Mouse (Mus musculus) heart, postnatal 0 days (tissue): ENCODE results near the gene Anapc5.
A peak's percentile ranks its signal among the peaks of the same experiment; 100 is the strongest.

Experiments
- CTCF ChIP-seq: IDR thresholded peaks from 2 replicates; pipeline ENCODE4 v1.5.1; 2016; ENCODE audit warnings: antibody characterized with exemption, control low read depth, low read depth
- EP300 ChIP-seq: IDR thresholded peaks from 2 replicates; pipeline ENCODE4 v1.6.1; 2016; ENCODE audit warnings: antibody characterized with exemption, low read depth

DNA sequence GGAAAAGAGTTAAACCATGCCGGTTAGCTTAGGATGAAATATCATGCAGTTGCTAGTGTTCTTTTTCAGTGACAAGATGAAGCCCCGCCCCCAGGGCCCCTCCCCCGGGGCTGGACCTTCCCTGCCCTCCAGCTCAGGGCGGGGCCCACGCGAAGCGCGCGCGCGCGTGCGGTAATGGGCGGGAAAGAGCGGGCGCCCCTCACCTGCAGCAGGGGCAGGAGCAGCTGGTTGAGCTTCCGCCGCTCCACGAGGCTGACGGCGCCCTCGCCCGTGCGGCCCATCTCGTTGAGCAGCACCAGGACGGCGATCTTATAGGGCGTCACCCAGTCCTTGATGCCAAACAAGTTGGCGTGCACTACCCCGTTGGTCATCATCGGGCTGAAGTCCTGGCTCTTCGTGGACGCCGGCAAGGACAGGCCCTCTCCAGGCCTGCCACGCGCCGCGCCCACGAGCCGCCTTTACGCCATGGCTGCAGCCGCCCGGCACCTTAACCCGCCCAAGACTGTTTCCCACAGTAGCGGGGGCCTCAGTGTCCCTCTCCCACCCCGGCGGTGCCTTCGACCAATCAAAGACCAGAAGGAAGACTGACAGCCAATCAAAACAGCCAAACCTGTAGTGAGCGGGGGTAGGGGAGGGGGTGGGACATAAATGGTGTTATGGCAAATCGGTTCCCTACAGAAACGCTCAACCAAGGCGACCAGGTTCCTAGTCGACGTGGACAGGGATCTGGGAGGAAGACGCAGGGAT, at the start of gene Anapc5:
- TF ChIP-seq EP300, result 0 out of 2 replicates have a peak, but pooled peaks have one; percentile 57
- no peak for TF ChIP-seq CTCF
